Mouse (Mus musculus): ENCODE measurements around the gene Olfr1023.

Olfr1023 gene

GRCm38 (mm10) chr2:85885340-85885739 is at the start of gene Olfr1023:
TSS of gene Olfr1023 (plus strand) at chr2:85885640.
- DNase-seq = no peak

GRCm38 (mm10) chr2:85845383-85845782 is 40.1 kb upstream of the Olfr1023 start, which contains the start of gene Olfr1019:
TSS of gene Olfr1019 (minus strand) at chr2:85845483.
- no peak for DNase-seq

- no peak for DNase-seq
These were observed 38.7 kb upstream of the Olfr1023 start, which contains the start of gene Olfr1020 for GRCm38 (mm10) chr2:85846730-85847129. TSS of gene Olfr1020 (plus strand) at chr2:85847030.

GRCm38 (mm10) chr2:85868294-85868693 is 17.1 kb upstream of the Olfr1023 start, which contains the start of gene Olfr1022:
TSS of gene Olfr1022 (plus strand) at chr2:85868594.
- DNase-seq = no peak

GRCm38 (mm10) chr2:85904952-85905351 is 19.5 kb downstream of the Olfr1023 start, which contains the start of gene Olfr1024:
TSS of gene Olfr1024 (minus strand) at chr2:85905052.
- DNase-seq = no peak

GRCm38 (mm10) chr2:85913197-85913596 is 27.8 kb downstream of the Olfr1023 start:
- DNase-seq = no peak

GRCm38 (mm10) chr2:85914893-85915292 is 29.5 kb downstream of the Olfr1023 start, which contains the start of gene Olfr1025-ps1:
TSS of gene Olfr1025-ps1 (plus strand) at chr2:85915193.
- no peak for DNase-seq

- DNase-seq = no peak
These were observed 35.8 kb downstream of the Olfr1023 start, which contains the start of gene Olfr1026 for GRCm38 (mm10) chr2:85921258-85921657. TSS of gene Olfr1026 (plus strand) at chr2:85921558.

Measured in thymus, postnatal 14 days (tissue).